Mouse (Mus musculus) urinary bladder, postnatal 36 days (tissue): Measurements from ENCODE around the gene Serpina3m.
"Not testable (repeated sequence)": the region's sequence is repeated elsewhere in the genome, so short reads cannot be mapped to it uniquely, and the experiment has no call there.

ENCODE experiments used
- DNase-seq, 2 experiments: peaks; one replicate each; pipeline ENCODE4 v3.0.0; 2022; ENCODE audit warnings: low spot score in 2 of 2, mixed read lengths in 1 of 2

Gene Serpina3m

DNA sequence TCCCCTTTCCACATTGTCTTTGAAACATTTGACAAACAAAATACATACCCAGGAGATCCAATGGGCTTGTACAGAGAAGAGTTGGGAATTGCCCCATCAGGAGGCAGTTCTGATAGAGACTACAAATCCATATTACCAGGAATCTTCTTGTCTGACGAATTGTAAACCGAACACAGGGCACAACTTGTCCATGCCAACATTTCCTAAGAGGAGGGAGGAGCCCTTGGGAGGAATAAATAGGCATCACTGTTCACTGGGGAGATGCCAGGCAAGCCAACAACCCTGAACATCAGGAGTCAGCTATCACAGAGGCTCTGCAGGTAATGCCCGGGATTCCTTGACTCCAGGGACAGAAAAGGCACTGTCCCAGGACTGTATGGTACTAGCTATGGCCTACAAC is at the start of gene Serpina3m, which contains the start of gene Serpina3k:
TSS of gene Serpina3m (plus strand) at position 261 of the 400 bp plus-strand sequence.
TSS of gene Serpina3k (plus strand) at position 261 of the 400 bp plus-strand sequence.
- DNase-seq: not testable (repeated sequence)

DNA sequence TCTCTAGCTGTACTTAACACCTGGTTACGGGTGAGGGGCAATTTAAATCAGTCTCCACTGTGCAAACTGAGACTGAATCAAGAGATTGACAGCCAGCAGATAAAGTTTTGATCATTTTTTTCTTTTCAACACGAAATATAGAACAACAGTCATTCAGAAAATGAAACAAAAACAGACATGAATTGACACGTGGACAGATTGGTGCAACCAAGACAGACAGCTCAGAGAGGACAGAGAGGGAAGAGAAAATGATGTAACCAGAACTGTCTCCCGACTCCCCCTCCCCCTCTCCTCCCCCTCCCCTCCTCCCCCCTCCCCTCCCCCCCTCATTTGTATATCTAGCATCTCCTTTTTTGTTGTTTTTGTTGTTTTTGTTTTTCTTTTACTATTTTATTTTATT is 48.4 kb upstream of the Serpina3m start:
- no peak for DNase-seq

DNA sequence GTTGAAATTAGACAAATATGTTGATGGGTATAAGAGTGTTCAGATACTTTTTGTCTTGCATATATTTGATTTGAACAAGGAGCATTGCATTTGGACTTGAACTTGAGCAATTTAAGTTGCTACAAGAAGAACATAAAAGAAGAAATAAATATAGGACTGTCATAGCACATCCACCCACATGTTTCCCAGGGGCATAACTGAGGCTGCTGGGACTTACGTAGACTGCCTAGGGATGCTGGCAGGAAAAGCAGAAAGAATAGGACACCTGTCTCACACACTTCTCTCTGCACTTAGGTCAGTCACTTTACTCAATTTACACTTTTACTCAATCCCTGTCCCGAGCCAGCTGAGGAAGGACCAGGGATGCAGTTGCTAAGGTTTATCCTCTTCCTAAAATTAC is 44.3 kb upstream of the Serpina3m start:
- no peak for DNase-seq

DNA sequence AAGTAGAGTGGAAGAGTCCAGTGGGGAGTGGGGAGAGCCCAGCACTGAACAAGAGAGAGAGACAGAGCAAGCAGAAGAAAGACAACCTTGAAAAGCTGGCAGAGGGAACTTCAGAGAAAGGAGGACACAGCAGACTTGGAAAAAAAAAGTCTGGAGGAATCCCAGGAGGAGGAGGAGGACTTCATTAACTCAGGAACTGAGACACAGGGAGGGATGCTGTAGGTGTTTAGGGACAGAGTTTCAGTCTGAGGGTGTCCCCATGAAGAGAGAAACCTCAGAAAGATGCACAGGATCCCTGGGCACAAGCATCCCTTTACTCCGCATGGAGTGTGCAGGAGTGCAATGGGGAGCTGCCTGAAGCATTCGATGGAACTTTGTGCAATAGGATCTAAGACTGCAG is 40.2 kb upstream of the Serpina3m start:
- DNase-seq: no peak

DNA sequence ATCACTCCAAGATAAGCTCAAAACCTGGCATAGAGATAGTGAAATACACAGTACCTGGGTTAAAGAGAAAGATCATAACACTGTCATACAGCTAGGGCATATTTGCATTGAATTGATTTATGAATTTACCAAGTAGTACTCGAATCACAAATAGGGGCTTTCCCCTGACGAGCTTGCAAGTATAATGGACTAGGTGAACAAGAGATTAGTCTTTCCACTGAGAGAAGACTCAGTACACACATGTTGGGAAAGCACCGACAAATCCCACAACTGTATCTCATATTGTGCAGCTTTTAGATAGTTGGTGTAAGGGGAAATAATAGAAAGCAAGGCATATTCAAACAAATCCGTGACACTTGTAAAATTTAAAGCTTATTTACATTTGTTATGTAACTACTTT is 32.3 kb upstream of the Serpina3m start:
- DNase-seq: no peak

DNA sequence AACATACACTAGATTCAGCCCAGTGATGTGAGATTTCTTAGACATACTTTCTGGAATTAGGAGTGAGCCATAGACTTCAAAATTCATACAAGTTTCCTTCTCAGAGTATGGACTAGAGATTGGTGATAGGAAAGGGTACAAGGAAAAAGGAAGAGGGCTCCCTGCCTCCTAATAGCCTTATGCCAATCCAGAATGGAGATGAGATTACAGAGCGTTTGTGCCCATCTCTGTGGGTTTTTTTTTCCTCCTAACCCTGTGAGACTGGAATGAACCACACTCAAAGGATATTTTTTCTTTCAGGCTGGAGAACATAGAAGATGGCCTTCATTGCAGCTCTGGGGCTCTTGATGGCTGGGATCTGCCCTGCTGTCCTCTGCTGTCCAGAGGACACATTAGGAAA is 24.0 kb upstream of the Serpina3m start, which contains the start of gene Serpina3j:
TSS of gene Serpina3j (plus strand) at position 301 of the 400 bp plus-strand sequence.
- no peak for DNase-seq

- no peak for DNase-seq
These were observed 15.8 kb upstream of the Serpina3m start for GRCm38 (mm10) chr12:104322454-104322853.

DNA sequence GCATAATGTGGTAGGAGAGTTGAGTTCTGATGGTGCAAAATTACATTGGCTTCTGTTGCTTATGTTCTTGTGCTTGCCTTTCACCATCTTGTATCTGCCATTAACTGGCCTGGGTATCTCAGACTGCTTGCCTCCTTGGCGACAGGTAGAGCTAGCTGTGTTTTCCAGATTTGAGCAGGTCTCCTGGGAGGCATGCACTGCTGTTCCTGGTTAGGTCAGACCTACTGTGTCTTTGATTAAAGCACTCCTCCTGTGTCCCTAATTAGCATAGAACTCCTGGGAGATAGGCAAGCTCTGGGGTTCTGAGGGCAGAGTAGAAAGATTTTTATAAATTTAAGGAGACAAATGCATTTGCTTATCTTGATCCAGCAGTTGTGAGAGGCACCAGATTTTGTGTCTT is 6.6 kb upstream of the Serpina3m start:
- DNase-seq: no peak

GRCm38 (mm10) chr12:104336873-104337272 is 1.4 kb upstream of the Serpina3m start:
- not testable (repeated sequence) for DNase-seq

DNA sequence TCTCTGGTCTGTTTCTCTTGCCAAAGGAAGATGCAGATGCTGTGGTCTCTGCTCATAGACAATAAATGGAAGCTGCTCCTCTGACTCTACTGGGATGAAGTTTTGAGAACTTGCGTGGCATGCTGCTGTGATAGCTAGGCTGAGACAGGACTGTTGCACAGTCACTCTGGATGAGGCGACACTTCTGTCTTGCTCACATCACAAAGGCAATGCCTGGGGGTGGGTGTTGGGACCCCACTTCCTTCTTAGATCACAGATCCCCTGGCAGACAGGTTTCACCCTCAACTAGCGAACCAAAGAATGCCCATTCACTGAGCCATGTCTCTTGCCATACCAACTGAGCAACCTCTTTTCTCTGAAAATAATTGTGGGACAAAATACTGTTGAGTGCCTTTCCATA is 419 bp downstream of the Serpina3m start:
- DNase-seq: no peak

DNA sequence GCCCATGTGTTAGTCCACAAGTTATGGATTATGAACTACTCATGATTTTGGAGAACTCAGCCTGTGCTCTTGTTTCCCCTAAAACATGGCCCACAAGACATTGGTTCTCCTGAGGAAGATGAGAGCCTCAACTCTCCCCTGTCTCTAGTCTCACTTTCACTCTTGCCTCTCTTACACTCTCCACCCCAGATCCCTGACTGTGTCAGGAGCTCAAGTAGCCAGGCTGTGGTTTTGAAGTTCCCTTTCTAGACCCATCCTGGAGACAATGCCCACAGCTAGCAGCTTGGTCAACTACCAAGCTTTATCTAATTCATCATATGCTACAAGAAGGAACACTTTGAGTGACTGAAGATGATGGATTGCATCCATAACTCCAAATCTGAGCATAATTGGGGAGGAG is 4.2 kb downstream of the Serpina3m start:
- not testable (repeated sequence) for DNase-seq

DNA sequence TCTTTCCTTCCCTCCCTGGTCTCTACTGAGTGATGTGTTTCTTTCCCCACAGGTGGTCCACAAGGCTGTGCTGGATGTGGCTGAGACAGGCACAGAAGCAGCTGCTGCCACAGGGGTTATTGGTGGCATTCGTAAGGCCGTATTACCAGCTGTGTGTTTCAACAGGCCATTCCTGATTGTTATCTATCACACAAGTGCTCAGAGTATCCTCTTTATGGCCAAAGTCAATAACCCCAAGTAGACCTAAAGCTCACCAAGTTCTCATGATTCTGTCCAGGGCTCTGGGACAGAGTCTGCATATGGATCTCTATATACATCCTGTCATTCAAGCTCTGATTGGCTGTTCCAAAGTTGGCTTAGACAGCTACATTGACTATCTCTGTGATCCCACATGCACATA is 6.9 kb downstream of the Serpina3m start:
- no peak for DNase-seq

DNA sequence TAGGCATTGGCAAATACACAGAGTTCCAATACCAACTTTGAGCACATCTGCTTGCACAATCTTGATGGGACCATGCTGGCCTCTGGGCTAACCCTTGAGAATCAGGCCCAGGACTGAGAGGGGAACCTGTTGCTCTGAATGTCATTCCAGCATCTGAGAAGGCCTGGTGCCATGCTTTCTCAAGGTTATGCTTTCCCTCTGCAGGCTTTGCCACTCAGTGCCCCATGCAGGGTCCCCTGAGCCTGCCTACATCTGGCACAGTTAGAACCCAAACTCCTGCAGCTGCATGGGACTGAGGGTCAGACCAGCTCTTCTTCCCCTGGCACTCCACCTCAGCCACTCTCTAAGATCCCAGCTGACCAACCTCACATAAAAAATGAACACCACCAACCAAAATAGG is 7.4 kb downstream of the Serpina3m start:
- DNase-seq: no peak

GRCm38 (mm10) chr12:104347091-104347490 is 8.8 kb downstream of the Serpina3m start:
- no peak for DNase-seq

- peak; percentile 62 to 71 for DNase-seq
These were observed 13.5 kb downstream of the Serpina3m start for GRCm38 (mm10) chr12:104351812-104352211.

- DNase-seq: no peak
These were observed 17.7 kb downstream of the Serpina3m start for GRCm38 (mm10) chr12:104356006-104356405.

DNA sequence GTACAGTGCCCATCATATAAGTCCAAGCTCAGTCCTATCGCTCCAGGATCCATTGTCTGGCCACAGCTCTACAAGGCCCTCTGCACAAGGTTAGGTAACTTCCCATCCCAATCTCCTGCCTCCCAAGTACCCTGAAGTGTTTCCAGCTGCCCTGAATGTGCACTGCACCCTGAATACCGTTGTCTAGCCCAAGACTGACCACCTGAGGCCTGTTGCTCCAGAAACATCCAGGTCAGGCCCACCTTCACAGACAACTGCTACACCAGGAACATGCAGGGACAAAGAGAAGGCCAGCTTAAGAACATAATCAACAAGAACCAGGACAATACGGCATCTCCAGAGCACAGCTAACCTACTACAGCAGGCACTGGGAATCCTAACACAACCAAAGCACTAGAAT is 31.7 kb downstream of the Serpina3m start:
- DNase-seq: no peak

DNA sequence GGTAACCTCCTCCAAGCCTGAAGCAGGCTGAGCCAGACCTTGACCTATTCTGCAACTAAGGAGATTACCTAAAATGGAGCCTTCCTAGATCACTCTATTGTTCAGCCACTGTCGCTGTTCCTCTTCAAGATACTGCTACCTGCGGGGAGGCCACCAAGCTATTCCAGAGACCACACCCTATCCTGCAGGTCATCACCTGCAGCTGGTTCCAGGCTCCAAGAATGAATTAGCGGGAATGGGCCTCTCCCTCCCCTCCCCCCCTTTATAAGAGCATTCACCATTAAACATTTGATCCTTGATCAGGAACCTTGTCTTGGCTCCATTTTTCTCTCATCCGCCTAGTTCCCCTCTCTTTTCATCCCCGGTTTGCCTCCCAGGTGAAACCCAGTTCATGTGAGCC is 38.9 kb downstream of the Serpina3m start:
- DNase-seq: not testable (repeated sequence)

DNA sequence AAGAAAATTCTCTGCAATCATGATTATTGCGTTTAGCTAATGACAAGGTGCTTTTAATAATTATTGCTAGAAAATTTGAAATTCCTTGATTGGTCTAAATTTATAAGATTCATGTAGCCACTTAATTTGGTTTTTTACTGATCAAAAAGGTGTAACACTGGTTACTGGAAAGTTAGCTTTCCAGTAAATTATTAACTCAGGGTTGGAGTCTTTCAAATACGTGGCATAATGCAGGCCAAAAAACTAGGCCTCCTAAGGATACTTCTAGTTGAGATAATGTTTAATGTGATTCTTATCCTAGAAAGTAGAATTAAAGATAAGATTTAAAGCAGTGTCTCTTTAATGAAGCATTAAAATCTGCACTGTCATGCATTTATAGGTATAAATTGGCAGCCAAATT is 40.1 kb downstream of the Serpina3m start:
- DNase-seq: not testable (repeated sequence)

- DNase-seq: not testable (repeated sequence)
These were observed 40.5 kb downstream of the Serpina3m start for GRCm38 (mm10) chr12:104378815-104379214.

GRCm38 (mm10) chr12:104379856-104380255 is 41.6 kb downstream of the Serpina3m start:
- no peak for DNase-seq

GRCm38 (mm10) chr12:104381071-104381604 is 42.9 kb downstream of the Serpina3m start:
- DNase-seq: not testable (repeated sequence)

DNA sequence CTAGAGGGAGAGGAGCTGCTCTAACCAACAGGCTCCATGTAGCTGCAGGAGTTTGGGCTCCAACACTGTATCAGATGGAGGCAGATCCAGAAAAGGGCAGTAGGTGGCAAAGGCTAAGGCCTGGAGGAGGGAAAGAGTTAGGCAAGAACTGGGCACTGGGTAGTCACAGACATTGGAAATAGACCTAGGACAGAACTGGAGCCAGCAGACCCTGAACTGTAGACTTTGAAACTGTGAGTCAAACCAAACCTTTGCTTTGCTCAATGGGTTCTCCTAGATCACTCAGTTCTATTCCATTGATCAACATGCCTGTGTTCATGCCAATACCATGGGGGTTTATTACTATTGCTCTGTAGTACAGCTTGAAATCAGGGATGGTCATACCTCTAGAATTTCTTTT is 47.7 kb downstream of the Serpina3m start:
- DNase-seq: not testable (repeated sequence)

- not testable (repeated sequence) for DNase-seq
These were observed 48.6 kb downstream of the Serpina3m start for GRCm38 (mm10) chr12:104386878-104387277.
